Mouse (Mus musculus): Measurements from ENCODE around the gene Tirap.

Gene Tirap

DNA sequence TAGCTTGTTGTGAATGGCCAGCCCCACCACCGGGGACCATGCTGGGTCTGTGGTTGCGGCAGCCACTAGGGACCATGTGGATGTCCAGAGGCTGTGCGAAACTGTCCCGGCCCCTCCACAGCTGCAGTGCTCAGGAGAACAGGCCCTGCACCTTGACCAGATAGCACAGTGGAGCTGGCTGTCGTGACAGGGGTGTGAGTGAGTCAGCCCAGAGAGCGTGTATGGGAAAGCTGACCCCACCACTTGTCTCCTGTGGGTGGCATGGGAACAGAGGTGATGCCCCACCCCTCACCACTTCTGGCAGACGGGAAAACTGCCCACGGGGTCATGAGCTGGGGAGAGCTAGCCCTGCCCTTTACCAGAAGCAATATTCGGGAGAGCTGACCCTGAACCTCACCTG, 55.0 kb downstream of the Tirap start:
- DNase-seq: no peak

GRCm38 (mm10) chr9:35142221-35142620, 57.9 kb downstream of the Tirap start:
- no peak for DNase-seq

DNA sequence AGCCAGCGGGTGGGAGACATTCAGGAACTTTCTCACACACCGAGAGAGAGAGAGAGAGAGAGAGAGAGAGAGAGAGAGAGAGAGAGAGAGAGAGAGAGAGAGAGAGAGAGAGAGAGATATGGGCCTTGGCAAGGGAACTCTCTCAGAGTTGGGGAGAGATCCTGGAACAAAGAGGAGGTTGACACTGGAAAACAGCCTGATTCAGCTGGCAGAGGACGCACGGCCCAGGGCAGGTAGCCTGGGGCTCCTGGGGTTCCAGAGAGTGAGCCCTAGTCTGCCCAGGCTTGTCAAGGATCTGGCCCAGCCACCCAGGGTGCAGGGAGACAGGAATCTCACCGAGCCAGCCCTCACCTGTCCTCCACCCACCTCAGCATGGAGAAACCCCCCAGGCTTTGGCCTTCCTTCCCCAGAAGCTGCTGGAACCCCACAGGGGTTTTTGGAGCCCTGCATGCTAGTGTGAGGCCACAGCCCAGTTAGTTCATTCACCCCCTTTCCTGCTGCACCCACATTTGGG, 60.8 kb downstream of the Tirap start:
- no peak for DNase-seq

DNA sequence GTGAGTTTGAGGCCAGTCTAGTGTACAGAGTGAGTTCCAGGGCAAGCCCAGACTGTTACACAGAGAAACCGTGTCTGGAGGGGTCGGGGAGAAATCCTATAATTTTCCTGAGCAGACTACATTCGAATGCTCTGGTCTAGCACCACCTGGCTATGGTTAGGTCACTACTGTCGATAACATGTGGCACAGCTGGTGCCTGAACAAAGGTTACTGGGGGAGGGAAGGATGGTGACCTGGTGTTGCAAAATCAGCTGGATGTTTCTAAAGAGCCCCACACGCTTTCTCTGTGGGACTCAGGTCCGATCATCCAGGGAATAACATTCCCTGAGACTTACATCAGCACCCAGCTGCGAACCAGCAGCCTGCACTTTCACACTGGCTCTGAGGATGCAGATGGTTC, 62.1 kb downstream of the Tirap start:
- no peak for DNase-seq

- peak; percentile 51 for DNase-seq
Measured at GRCm38 (mm10) chr9:35135575-35135974, 64.5 kb downstream of the Tirap start.

Measured in lung, postnatal 10 days (tissue).